Mouse (Mus musculus) ovary, postnatal 36 days (tissue): Measurements from ENCODE around the gene Gpr35.
A peak's percentile ranks its signal among the peaks of the same experiment; 100 is the strongest.

Experiments
- DNase-seq: peaks from one replicate; pipeline ENCODE4 v3.0.0; 2022; ENCODE audit warnings: low spot score, mixed read lengths

Gene Gpr35

GRCm38 (mm10) chr1:92950607-92951006 lies at the start of gene Gpr35:
TSS of gene Gpr35 (plus strand) at chr1:92950865.
- DNase-seq: no peak

- DNase-seq: peak; percentile 62
Measured at GRCm38 (mm10) chr1:92902786-92903185, 47.9 kb upstream of the Gpr35 start, which contains the start of gene Ankmy1. TSS of gene Ankmy1 (minus strand) at chr1:92902906.

GRCm38 (mm10) chr1:92903627-92904026 lies 47.0 kb upstream of the Gpr35 start:
- no peak for DNase-seq

- DNase-seq: no peak
Measured at GRCm38 (mm10) chr1:92905703-92906310, 44.9 kb upstream of the Gpr35 start.

- DNase-seq: peak; percentile 82
Measured at GRCm38 (mm10) chr1:92906779-92907631, 43.7 kb upstream of the Gpr35 start, which contains the start of gene Dusp28. TSS of gene Dusp28 (plus strand) at chr1:92906981.

GRCm38 (mm10) chr1:92907632-92908360 lies 42.9 kb upstream of the Gpr35 start:
- no peak for DNase-seq

GRCm38 (mm10) chr1:92908664-92909063 lies 42.0 kb upstream of the Gpr35 start:
- DNase-seq: no peak

DNA sequence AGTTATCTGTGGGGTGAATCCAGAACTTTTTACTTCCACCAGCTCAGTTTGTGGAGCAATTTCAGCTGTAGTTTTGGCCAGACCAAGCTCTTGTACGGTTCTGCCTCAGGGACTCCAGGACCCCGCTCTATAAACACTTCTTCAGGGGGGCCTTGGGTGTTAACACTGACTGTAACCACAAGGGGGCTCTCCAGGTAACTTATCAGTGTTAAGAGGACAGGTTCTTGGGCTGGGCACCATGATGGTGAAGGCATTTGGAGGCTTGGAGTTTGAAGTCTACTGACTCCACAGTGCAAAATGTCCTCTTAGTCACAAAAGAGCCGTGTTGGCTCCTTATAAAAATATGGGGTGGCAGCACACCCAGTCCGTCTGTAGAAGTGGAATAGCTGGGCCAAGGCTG lies 41.6 kb upstream of the Gpr35 start:
- no peak for DNase-seq

- peak; percentile 82 for DNase-seq
Measured at GRCm38 (mm10) chr1:92910239-92910885, 40.3 kb upstream of the Gpr35 start, which contains the start of gene Rnpepl1. TSS of gene Rnpepl1 (plus strand) at chr1:92910783.

GRCm38 (mm10) chr1:92910925-92911720 lies 39.5 kb upstream of the Gpr35 start:
- peak; percentile 72 for DNase-seq

- no peak for DNase-seq
Measured at GRCm38 (mm10) chr1:92911721-92912138, 38.9 kb upstream of the Gpr35 start.

GRCm38 (mm10) chr1:92912286-92912685 lies 38.4 kb upstream of the Gpr35 start:
- no peak for DNase-seq

DNA sequence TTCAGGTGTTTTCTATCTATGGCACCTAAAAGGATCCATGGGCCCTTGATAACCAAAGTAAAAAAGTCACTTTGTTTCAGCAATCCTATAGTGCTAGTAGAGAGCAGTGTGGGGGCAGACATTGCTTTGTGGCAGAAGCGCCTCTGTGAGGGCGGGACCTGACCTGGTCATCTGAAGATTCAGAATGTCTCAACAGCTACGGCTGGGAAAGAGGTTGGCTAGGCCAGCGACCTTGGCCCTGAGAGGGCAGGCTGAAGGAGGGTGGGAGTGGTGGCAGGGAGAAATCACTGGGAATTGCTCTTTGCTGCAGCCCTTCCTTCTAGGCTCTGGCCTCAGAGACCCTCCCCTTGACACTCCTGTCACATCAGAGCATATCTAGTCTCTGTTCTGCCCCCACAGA lies 36.4 kb upstream of the Gpr35 start:
- no peak for DNase-seq

DNA sequence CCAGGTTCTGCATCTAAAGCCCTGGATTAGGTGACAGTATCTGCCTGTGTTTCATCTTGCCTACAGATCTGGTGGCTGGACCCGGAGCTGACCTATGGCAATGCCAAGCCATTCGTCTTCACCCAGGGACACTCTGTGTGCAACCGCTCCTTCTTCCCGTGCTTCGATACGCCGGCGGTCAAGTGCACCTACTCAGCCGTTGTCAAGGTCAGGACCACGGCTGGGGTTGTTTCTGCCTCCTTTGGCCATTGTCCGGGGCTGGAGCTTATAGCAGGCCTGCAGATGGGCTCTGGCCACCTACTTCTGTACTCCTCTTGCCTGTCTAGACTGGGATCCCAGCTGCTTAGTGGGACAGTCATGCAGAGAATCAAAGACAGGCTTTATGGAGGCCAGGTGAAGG lies 35.7 kb upstream of the Gpr35 start:
- DNase-seq: no peak

DNA sequence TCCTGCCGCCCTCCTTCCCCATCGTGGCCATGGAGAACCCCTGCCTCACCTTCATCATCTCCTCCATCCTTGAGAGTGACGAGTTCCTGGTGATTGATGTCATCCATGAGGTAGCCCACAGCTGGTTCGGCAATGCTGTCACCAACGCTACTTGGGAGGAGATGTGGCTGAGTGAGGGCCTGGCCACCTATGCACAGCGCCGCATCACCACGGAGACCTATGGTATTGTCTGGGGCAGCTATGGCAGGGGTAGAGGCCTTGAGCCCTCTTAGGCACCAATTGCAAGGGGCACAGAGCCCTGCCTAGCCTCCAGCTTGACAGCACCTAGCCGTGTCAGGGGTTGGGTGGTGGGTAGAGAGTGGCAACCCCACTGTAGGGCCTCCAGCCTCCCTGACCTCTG lies 33.9 kb upstream of the Gpr35 start:
- DNase-seq: no peak

GRCm38 (mm10) chr1:92919151-92919550 lies 31.5 kb upstream of the Gpr35 start:
- no peak for DNase-seq

GRCm38 (mm10) chr1:92919775-92920174 lies 30.9 kb upstream of the Gpr35 start:
- no peak for DNase-seq

DNA sequence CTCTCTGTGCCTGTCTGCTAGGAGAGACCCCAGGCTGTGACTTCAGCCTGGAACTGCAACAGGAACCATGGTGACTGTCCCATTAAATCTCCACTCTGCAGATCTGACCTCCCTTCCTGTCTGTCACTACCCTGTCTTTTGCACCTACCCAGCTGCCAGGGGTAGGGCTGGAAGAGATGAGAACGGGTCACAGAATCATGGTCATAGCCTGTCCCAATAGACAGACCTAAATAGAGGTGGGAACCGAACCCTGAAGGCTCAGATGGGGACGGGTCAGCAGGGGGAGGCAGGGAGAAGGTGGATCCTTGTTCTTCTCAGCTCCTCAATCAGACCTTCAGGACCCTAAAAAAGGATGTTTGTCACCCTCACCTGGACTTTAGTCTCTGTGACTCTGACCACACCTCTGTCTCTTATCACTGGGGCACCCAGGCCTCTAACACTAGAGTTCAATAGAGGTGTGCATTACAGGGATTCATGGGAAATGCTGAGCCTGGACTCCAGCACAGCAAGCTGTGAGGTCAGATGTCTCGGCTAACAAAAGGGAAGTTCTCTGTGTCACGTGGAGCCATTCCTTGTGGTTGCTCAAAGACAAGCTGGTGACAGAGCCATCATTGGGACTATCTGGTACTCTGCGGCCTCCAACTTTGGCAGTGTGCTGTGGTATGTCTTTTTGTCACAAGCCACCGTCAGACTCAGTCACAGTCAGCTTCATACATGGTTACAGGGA lies 30.0 kb upstream of the Gpr35 start:
- no peak for DNase-seq

- no peak for DNase-seq
Measured at GRCm38 (mm10) chr1:92921496-92921895, 29.2 kb upstream of the Gpr35 start.

DNA sequence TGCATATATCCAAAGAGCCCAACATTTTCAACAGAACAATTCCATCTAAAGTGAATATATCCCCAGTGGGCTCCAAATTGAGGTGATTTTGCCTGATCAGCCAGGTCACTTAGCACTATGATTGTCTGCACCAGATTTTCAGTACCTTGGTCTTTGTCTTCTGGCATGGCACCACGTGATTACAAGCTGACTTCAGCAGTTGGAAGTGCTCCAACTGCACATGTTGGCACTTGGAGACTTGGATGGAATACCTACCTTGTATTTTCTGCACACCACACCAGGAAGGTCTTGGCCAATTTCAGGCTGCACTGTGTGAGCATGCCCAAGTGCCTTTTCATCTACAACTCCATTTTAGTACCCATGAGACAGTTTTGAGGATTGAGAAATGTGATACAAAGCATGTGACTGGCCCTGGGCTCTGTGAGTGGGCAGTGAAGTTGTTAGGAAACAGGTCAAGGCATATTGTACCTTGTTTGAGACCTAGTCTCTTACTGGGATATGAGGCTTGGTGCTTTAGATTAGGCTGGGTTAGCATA lies 20.4 kb upstream of the Gpr35 start:
- no peak for DNase-seq
